Mouse (Mus musculus): ENCODE measurements at regions not wholly inside any gene's neighbourhood (a gene's known extent, or its start where the extent isn't known, plus 50 kb on each side); places are given as distances from the start of the nearest gene placed in this dataset.

DNA sequence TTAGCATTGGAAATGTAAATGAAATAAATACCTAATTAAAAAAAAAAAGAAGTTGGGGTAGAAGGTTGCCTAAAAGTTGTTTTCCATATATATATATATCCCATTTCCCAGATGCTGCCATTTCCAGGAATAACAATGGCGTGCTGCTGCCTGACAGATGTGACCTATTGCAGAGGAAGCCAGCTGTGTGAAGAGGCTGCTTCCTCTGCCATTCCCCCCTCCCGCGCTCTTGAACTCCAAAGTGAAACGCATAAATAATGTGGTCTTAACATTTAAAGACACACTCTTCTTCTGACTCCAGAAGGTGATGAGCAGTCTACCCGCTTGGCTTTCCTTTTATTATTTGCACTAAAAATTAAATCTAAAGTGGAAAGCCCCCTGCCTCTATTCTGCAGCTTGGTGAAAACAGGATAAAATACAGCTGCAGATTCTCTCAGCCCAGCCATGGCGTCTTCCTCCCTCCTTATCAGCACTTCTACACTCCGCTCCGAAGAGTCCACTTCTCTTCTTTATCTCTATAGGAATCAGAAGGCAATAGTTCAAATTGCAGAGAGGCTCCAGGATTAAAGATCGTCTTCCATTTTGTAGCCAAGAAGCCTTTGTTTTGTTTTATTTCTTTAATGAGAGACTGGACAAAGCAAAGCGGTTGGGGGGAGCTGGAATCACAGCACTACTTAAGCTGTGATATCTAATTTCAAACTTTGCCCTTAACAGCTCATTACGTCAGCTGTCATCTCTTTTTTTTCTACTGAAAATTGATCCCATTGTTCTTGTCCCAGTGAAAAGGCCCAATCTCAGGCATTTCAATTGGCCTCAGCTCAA, 385.1 kb downstream of the Rapgef2 start:
- no peak for DNase-seq

DNA sequence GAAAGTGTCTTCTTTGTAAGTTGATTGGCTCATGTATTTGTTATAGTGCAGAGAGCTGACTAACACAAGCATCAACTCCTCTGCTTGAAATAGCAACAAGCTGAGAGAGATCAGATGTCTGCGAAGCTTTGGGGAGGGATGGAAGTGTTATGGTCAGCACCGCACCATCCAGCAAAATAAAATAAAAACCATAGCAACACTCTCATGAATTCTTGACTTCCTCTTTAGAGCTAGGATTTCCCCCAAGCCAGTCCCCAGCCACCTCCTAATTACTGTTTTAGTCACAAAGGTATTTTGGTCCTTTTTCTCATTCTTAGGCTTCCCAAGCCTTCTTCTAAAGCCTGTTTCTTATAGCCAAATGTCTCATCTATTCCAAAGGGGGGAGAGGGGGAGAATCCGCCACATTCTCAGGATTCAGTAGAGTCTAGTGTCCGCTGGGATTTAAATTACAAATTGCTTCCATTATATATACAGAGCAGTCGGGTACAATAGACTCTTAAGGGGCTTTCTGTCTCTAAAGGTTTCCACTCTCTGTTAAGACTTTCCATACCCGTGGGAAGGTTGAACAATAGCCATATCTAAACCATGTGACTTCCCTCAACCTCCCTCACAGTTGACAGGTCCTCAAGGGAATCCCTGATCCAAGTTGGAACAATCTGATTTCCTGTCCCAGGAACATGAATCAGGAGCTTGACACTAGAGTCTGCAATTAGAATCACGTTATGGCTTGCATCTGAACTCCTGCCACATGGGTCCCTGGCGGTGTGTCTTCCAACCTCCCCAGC, 386.7 kb downstream of the Rapgef2 start:
- DNase-seq = no peak

DNA sequence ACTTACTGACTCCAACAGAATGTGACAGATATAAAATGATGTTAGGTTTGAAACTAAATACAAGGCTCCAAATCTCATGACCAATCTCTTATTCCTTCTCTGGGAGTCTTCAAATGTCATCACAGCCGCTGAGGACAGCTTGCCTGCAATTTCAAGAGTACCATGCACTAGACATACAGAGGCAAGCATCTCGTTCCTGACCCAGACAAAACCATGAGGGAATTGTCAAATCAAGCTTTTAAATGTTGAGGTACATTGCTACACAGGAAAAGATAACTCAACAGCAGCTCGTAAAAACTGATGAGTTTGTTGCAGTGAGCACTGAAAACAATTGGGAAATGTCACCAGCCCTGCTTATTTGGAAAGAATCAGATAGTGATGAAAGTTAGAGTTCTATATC, 397.0 kb downstream of the Rapgef2 start:
- DNase-seq = no peak

DNA sequence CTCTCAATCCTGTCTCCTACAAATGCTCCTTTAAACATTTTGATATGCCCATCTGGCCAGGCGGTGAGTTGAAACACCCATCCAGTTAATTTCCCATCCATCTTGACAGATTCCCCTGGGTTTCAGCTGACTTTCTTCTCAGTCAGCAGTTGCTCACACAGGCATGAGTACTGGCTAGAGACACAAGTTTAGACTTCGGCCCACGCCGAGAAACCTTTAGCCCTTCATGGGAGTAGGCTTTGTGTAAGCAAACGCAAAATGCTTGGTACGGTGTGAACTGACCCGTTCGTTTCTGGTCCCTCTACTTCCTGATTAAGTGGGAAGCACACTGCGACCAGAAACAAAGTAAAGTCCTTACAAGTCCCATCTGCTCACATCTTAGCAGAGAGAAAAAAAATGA, 401.6 kb downstream of the Rapgef2 start:
- no peak for DNase-seq

DNA sequence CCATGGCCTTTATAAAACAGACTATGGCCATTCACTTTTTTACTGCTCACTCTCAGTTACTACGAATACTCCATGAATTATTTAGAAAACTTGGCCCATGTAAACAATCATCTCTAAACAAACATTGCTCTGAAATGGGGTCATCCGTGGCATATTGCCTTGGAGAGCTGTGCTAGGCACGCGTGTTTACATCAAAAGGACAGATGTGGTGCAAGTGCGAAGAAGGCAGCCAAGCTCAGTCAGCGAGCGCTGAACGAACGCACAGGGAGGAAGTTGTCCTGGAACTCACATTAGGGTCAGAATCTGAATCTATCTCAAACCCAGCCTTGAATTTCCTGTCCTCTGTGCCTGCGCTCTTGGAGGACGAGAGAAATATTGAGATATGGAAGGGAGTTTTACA, 402.3 kb downstream of the Rapgef2 start:
- DNase-seq = no peak

DNA sequence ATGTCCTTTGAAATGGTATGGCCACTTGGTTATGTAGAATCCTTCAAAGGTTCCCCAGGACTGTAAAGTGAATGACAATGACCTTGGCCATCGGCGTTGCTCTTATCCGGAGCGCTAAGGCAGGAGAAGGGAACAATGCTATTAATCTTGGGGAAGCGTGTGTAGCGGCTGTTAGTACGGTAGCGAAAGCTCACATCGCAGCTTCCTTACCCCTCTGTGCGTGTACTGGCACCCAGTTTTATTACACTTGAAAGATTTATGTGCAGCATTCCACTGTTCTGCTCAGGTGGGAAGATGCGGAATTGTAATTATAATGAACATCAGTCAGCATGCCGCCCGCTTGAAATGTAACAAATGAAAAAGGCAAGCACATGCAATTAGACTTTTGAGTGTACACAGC, 406.2 kb downstream of the Rapgef2 start:
- DNase-seq = no peak

DNA sequence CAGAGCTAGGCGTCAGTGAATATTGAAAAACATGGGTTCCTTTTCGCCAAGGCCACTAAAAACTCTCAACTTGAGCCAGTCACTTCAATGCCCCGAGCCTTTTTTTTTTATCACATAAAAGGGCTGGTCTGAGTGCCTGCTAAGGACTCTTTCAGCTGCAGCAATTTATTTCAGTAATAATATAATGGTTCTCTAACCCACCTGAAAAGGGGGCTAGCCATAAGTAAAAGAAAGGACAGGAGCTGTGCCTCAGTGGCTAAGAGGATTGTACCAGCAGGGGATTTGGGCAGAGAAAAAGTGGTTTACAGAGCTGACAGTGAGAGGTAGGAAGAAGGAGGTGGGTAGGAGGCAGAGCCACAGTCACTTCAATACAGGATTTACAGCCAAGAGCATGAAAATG, 409.0 kb downstream of the Rapgef2 start:
- no peak for DNase-seq

DNA sequence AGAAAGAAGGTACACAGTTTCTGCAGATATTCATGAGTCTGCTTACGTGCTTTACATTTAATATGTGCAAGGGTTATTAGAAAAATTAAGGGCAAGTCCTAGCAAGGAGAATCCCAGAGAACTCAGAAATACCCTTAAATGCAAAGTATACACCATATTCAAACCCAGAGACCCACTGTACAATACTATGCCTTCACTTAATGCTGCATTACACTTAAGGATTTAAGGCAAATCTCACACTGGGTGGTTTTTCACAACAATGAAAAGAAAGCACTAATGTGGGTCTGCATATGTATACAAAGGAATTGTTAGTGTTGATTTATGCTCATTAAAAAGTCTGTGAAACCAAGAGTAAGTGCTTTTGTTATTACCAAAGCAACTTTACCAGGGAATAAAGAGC, 419.4 kb downstream of the Rapgef2 start:
- no peak for DNase-seq

- no peak for DNase-seq
These were observed 420.1 kb downstream of the Rapgef2 start for GRCm38 (mm10) chr3:78866083-78866726.

- DNase-seq = no peak
These were observed 423.3 kb downstream of the Rapgef2 start for GRCm38 (mm10) chr3:78863005-78863404.

DNA sequence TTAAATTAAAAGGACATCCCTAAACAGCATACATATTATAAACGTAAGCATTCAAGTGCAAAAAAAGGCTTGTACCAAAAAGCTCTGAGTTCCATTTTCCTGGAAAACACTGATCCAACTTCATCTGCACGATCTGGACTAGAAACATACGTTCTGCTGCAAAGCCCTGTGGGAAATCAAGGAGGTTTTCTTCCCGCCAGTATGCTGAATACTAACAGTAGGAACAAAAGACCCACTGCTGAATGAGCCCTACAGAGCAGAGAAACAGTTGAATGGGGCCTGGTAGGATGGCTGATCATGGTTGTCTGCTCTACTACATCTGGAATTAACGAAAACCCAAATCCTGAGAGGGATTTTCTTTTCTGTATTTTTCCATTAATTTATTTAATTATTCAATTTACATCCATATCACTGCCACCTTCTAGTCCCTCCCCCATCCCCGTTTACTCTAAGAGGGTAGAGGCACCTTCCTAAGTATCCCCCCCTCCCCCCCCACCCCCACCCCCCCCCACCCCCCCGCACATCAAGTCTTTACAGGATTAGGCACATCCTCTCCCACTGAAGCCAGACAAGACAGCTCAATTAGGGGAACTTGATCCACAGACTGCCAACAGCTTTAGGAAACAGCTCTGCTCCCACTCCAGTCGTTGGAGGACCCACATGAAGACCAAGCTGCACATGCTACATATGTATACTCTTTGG, 439.5 kb downstream of the Rapgef2 start:
- DNase-seq = no peak

DNA sequence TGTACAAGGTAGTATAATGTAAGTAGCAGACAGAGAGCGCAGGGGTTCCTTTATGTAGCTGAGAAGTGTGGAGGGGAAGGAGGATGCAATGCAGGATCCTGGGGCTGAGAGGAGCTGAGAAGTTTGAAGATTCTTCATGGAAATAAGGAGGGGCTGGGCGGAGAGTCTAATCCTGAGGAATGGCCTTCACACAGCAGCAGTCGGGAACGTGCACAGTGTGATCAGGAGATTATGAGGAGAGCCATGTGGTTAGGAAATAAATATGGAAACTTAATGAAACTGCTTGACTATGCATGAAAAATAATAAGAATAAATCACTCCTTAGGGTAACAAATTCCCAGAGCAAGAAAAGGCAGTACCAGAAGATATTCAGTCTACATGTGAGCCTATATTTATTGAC, 445.1 kb downstream of the Rapgef2 start:
- DNase-seq = no peak

DNA sequence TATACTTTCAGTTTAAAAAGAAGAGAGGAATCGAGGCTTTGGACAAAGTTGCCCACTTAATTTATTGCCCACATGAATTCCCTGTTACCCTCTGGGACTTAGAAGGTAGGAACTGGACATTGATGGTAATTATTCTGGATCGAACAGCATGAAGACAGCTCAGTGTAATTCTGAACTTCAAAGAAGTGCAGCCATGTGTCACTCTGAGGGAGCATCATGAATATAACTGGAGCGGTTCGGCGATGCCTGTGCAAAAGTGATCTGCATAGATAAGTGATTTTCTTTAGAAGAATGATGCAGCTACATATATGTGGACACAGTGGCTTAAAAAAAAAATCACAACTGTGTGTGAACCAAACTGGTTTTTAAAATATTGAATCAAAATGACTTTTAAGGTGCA, 449.5 kb downstream of the Rapgef2 start:
- no peak for DNase-seq

- DNase-seq = no peak
These were observed 460.8 kb downstream of the Rapgef2 start for GRCm38 (mm10) chr3:78825505-78825904.

GRCm38 (mm10) chr3:78812425-78812824, 473.9 kb downstream of the Rapgef2 start:
- DNase-seq = no peak

DNA sequence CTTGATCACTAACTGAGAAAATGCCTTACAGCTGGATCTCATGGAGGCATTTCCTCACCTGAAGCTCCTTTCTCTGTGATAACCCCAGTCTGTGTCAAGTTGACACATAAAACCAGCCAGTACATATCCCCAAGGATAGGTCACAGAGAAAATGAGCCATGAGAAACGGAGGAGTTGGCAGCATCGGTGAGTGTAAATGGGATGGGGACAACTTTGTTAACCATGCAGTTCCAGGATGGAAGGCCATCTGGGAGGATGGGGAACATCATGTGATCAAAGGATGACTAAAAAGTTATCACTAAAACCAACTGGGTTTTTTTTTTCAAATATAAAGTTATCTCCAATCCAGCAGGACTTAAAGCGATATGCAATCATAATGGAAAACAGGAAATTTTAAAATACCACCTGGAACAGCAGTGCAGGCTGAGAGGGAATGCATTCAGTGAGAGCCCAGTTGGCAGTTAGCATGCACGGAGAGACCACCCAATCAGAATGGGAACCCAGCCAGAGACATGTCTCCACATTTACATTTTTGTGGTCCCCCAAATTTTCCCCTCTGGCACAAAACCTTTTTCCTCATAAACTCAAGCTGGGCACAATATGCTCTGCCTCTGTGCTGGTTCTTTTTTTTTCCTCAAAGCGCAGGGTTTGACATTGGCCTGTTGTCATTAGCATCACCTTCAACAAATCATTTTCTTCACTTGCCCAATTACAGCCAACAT, 475.7 kb downstream of the Rapgef2 start:
- DNase-seq = no peak

DNA sequence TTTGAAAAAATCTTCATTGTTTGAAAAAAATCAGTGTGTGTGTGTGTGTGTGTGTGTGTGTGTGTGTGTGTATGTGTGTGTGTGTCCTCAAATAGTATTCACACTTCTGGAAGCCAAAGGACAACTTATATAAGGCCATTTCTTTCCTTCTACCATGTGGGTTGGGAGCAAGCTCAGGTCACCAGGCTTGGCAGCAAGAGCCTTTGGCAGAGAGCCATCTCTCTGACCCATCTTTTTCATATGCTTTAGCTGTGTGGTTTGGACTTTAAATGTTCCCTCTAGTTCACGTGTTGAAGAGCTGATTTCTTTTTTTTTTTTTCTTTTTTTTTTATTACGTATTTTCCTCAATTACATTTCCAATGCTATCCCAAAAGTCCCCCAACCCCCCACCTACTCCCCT, 483.1 kb downstream of the Rapgef2 start:
- peak; percentile 48 to 66 for DNase-seq

DNA sequence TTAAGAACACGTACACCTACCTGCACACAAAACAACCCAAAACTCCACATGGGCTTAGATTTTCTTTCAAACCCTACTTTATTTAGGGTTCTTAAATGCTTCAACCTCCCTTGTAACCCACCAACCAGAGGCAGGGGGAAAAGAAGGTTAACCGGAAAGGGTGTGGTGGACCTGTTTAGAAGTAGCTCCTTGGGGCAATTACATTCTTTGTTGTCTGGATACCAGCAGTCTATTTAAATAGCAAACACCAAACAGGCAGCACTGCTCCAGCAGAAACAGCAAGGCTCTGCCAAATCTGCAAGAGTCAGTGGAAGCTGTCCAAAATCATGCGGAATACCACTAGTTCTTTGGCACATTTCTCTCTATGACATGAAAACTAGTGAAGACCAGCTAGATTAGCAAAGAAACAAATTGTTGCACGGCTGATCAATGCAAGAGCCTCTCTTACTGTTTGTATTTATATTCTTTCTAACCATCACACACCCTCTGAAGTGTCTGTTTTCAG, 490.3 kb downstream of the Rapgef2 start:
- peak in 1 of 2 experiments; percentile 28 for DNase-seq

- peak in 1 of 2 experiments; percentile 24 for DNase-seq
These were observed 493.8 kb downstream of the Rapgef2 start for GRCm38 (mm10) chr3:78792440-78793057.

DNA sequence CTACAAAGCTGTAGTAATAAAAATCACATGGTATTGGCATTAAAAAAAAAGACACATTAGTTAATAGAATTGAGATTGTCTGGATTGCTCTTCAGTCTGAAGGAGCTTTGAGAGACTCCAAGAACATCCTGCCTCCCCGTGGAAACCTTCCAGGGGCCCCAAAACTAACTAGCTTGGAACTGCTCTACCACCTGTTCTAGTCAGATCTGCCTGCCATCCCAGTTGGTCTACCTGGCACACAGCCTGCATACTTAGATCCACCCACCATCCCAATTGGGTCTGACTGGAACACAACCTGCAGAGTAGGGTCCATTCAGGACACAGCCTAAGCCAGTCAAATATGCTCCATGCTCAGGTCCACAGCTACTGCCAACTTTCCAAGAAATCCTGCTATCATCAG, 503.6 kb downstream of the Rapgef2 start:
- DNase-seq = peak; percentile 23 to 42

DNA sequence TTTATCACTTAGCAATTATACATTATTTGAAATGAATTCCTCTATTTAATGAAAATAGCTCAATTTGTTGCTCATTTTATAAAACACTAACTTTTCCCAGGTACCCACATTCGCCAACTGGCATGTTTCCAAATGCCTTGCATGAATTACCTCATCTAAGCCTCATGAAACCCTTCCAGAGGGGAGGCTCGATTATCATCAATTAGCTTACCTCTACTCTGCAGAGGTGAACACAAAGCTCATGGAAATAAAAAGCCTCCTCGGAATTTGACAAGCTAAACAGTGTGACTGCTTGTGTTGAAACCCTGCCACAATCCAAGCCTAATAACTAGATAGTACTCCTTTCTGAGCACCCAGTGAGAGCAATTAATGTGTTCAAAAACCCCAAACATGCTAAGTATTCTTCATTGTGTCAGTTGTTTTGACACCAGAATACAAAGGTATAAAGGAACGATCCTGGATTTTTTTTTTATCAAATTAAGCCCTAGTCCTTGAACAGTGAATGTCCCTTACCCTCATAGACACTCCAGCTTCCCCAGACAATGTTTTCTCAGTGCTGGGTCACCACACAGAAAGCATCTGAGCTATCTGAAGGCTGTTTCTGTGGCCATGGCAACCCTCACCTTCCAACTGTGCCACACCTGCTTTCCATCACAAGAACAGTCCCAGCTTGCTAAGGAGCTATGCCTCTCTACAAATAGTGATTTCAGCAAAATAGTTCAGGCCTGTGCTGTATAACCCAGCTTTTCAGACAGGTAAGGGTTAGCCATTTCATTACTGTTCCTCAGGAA, 530.4 kb downstream of the Rapgef2 start:
- DNase-seq = peak; percentile 15 to 38
